Mouse (Mus musculus): ENCODE results near the gene Cs. TPM values are rescaled to one million over a fixed set of nuclear protein-coding genes. Genes with fewer than 3 reads are reported as not detected.

Gene Cs
- polyA plus RNA-seq, 1 experiment from 2014 or later: 211 TPM

DNA sequence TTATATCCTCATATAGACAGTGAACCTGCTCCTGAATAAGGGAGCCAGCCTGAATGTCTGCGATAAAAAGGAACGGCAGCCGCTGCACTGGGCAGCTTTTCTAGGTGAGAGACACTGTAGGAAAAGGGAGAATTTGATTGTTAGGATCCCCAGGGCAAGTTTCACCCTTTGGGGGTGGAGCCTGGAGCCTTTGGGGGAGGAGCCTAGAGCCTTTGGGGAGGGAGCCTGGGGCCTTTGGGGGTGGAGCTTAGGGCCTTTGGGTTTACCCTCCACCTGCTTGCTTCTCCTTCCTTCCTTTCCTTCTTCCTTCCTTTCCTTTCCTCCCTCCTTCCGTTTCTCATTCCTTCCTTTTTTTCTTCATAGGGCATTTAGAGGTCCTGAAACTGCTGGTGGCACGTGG lies 43.0 kb downstream of the Cs start:
- 91% methylated on average over 5 of the region's 5 CpGs for WGBS
- TF ChIP-seq CTCF (IDR thresholded peaks at IDR 0.05; ENCODE audit: low read depth): no peak
- Histone ChIP-seq H3K9me3 (ENCODE audit: low read depth, low read length) (no peaks in the 10 kb centered on the region), H3K36me3 (ENCODE audit: insufficient read depth) (peaks cover 72% of the 10 kb centered on the region), H3K9ac (no peak overlapping the region), H3K27ac (ENCODE audit: low read depth) (no peak overlapping the region), H3K4me1 (ENCODE audit: insufficient read depth) (no peaks in the 10 kb centered on the region), H3K27me3 (ENCODE audit: insufficient read depth, low read length) (no peaks in the 10 kb centered on the region), H3K4me3 (ENCODE audit: low read depth, low read length) (no peak overlapping the region), H3K4me2 (no peak overlapping the region)
- no peak for ATAC-seq (ENCODE audit: insufficient read depth)
- peak; percentile 32 for DNase-seq

DNA sequence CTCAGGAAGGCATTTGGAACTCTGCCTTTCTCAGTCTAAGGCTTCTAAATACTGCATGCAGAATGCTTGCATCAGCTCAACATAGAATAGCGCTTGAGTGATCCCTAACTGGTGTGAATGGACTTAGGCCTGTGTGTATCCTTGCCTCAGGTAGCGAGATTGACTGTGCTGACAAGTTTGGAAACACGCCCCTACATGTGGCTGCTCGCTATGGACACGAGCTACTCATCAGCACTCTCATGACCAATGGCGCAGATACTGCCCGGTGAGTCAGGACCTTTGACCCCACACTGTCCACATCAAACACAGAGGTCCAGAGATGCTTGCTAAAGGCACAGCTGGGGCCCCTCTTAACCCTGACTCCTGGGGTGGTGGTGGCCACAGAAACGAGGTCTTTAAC lies 44.9 kb downstream of the Cs start:
- no peak for TF ChIP-seq CTCF (IDR thresholded peaks at IDR 0.05; ENCODE audit: low read depth)
- WGBS: 78% methylated on average over 8 of the region's 8 CpGs
- H3K27me3 ChIP-seq (ENCODE audit: insufficient read depth, low read length): no peaks in the 10 kb centered on the region
- no peaks in the 10 kb centered on the region for H3K9me3 ChIP-seq (ENCODE audit: low read depth, low read length)
- DNase-seq (no peak), ATAC-seq (ENCODE audit: insufficient read depth) (no peak)
- no peak overlapping the region for H3K9ac ChIP-seq
- no peak overlapping the region for H3K4me2 ChIP-seq
- H3K4me1 ChIP-seq (ENCODE audit: insufficient read depth): no peaks in the 10 kb centered on the region
- peaks cover 91% of the 10 kb centered on the region for H3K36me3 ChIP-seq (ENCODE audit: insufficient read depth)
- H3K27ac ChIP-seq (ENCODE audit: low read depth): no peak overlapping the region
- no peak overlapping the region for H3K4me3 ChIP-seq (ENCODE audit: low read depth, low read length)

DNA sequence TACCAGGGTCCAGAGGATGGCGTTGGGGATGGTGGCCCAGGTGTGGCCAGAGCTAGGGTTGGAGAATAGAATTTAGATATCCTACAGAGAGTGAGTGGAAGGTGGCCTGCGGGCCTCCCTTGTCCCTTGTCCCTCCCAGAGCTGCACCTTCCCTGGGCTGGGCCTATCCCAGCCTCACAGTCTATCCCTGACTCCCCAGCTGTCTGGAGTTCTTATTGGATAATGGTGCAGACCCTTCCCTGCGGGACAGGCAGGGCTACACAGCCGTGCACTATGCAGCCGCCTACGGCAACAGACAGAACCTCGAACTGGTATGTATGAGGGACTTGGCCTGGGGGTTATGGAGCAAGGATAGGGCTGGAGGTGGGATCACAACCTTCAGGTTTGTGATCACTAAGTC lies 48.4 kb downstream of the Cs start:
- no peak for TF ChIP-seq CTCF (IDR thresholded peaks at IDR 0.05; ENCODE audit: low read depth)
- H3K36me3 ChIP-seq (ENCODE audit: insufficient read depth): peaks cover 98% of the 10 kb centered on the region
- no peak overlapping the region for H3K4me2 ChIP-seq
- no peak overlapping the region for H3K27ac ChIP-seq (ENCODE audit: low read depth)
- H3K9ac ChIP-seq: no peak overlapping the region
- 82% methylated on average over 7 of the region's 7 CpGs for WGBS
- H3K9me3 ChIP-seq (ENCODE audit: low read depth, low read length): no peaks in the 10 kb centered on the region
- no peak overlapping the region for H3K4me3 ChIP-seq (ENCODE audit: low read depth, low read length)
- ATAC-seq (ENCODE audit: insufficient read depth) (peak; percentile 37), DNase-seq (no peak)
- H3K27me3 ChIP-seq (ENCODE audit: insufficient read depth, low read length): no peaks in the 10 kb centered on the region
- H3K4me1 ChIP-seq (ENCODE audit: insufficient read depth): no peaks in the 10 kb centered on the region

DNA sequence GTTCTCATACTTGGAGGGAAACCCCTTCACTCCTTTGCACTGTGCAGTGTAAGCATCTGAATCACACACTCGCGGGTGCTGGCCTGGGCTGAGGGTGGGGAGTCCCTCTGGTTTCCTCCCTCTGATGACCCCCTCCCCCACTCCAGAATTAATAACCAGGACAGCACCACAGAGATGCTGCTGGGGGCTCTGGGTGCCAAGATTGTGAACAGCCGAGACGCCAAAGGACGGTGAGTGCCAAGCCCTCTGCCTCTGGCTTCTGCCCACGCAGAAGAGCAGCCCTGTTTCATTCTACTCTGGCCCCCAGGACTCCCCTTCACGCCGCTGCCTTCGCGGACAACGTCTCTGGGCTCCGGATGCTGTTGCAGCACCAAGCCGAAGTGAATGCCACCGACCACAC lies 51.4 kb downstream of the Cs start:
- ATAC-seq (ENCODE audit: insufficient read depth): no peak
- WGBS: 89% methylated on average over 14 of the region's 14 CpGs
- Histone ChIP-seq H3K9ac (no peak overlapping the region), H3K27me3 (ENCODE audit: insufficient read depth, low read length) (no peaks in the 10 kb centered on the region), H3K9me3 (ENCODE audit: low read depth, low read length) (no peaks in the 10 kb centered on the region), H3K36me3 (ENCODE audit: insufficient read depth) (peaks cover 100% of the 10 kb centered on the region), H3K27ac (ENCODE audit: low read depth) (no peak overlapping the region), H3K4me3 (ENCODE audit: low read depth, low read length) (no peak overlapping the region), H3K4me2 (no peak overlapping the region), H3K4me1 (ENCODE audit: insufficient read depth) (no peaks in the 10 kb centered on the region)
- no peak for TF ChIP-seq CTCF (IDR thresholded peaks at IDR 0.05; ENCODE audit: low read depth)
- DNase-seq: no peak

DNA sequence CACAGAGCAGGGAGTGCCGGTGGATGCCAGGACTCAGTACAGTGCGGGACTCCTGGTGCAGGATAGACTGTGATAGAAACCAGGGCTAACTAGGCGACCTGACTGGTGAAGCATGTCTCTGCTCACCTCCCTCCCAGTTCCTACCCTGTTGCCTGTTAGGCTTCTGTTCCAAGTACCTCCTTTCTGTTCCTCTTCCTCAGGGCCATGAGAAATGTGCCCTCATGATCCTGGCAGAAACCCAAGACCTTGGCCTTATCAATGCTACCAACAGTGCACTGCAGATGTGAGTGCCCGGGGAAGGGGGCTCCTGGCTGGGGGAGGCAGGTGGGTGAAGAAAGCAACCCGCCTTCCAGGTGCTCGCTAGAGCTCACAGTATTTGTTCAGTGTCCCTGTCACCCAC lies 52.0 kb downstream of the Cs start:
- Histone ChIP-seq H3K4me2 (no peak overlapping the region), H3K4me1 (ENCODE audit: insufficient read depth) (no peaks in the 10 kb centered on the region), H3K27ac (ENCODE audit: low read depth) (no peak overlapping the region), H3K9me3 (ENCODE audit: low read depth, low read length) (no peaks in the 10 kb centered on the region), H3K36me3 (ENCODE audit: insufficient read depth) (peaks cover 100% of the 10 kb centered on the region), H3K27me3 (ENCODE audit: insufficient read depth, low read length) (no peaks in the 10 kb centered on the region), H3K4me3 (ENCODE audit: low read depth, low read length) (no peak overlapping the region), H3K9ac (no peak overlapping the region)
- 77% methylated on average over 6 of the region's 6 CpGs for WGBS
- ATAC-seq (ENCODE audit: insufficient read depth) (no peak), DNase-seq (no peak)
- no peak for TF ChIP-seq CTCF (IDR thresholded peaks at IDR 0.05; ENCODE audit: low read depth)

DNA sequence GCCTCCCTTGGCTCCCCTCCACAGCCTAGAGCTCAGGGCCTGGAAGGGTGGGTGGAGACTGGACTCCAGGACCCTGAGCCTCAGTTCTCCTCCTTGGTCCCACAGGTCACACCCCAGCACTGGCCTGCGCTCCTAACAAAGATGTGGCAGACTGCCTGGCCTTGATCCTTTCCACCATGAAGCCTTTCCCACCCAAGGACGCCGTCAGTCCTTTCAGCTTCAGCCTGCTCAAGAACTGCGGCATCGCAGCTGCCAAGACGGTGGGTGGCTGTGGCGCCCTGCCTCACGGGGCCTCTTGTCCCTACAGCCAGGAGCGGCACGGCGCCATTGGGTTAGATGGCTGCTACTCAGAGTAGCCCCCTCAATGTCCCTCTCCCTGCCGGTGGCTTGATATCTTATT lies 52.8 kb downstream of the Cs start:
- Histone ChIP-seq H3K27ac (ENCODE audit: low read depth) (no peak overlapping the region), H3K9ac (no peak overlapping the region), H3K4me2 (no peak overlapping the region), H3K4me3 (ENCODE audit: low read depth, low read length) (no peak overlapping the region), H3K36me3 (ENCODE audit: insufficient read depth) (peaks cover 99% of the 10 kb centered on the region), H3K27me3 (ENCODE audit: insufficient read depth, low read length) (no peaks in the 10 kb centered on the region), H3K9me3 (ENCODE audit: low read depth, low read length) (no peaks in the 10 kb centered on the region), H3K4me1 (ENCODE audit: insufficient read depth) (no peaks in the 10 kb centered on the region)
- 84% methylated on average over 12 of the region's 12 CpGs for WGBS
- ATAC-seq (ENCODE audit: insufficient read depth) (no peak), DNase-seq (no peak)
- TF ChIP-seq CTCF (IDR thresholded peaks at IDR 0.05; ENCODE audit: low read depth): no peak

DNA sequence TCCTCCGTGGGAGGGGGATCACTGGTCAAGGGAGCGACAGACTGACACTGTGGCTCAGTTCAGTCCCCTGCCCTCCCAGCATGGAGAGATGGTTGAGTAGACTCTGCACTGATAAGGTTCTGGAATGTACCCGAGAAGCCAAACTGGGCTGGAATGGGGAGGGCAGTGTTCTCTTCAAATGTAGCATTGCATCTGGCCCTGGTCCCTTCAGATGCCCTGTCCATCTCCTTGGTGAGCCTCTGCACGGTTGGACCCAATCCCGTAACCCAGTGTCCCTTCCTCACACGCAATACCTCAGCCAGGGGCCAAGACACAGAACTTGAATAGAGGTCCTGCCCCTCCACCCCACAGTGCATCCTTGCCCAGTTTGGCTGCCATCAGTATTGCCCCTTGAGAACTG lies 54.3 kb downstream of the Cs start:
- DNase-seq (no peak), ATAC-seq (ENCODE audit: insufficient read depth) (no peak)
- Histone ChIP-seq H3K4me2 (no peak overlapping the region), H3K9me3 (ENCODE audit: low read depth, low read length) (no peaks in the 10 kb centered on the region), H3K27ac (ENCODE audit: low read depth) (no peak overlapping the region), H3K9ac (no peak overlapping the region), H3K36me3 (ENCODE audit: insufficient read depth) (peaks cover 97% of the 10 kb centered on the region), H3K4me1 (ENCODE audit: insufficient read depth) (no peaks in the 10 kb centered on the region), H3K27me3 (ENCODE audit: insufficient read depth, low read length) (no peaks in the 10 kb centered on the region), H3K4me3 (ENCODE audit: low read depth, low read length) (no peak overlapping the region)
- WGBS: 71% methylated on average over 6 of the region's 6 CpGs
- TF ChIP-seq CTCF (IDR thresholded peaks at IDR 0.05; ENCODE audit: low read depth): no peak

DNA sequence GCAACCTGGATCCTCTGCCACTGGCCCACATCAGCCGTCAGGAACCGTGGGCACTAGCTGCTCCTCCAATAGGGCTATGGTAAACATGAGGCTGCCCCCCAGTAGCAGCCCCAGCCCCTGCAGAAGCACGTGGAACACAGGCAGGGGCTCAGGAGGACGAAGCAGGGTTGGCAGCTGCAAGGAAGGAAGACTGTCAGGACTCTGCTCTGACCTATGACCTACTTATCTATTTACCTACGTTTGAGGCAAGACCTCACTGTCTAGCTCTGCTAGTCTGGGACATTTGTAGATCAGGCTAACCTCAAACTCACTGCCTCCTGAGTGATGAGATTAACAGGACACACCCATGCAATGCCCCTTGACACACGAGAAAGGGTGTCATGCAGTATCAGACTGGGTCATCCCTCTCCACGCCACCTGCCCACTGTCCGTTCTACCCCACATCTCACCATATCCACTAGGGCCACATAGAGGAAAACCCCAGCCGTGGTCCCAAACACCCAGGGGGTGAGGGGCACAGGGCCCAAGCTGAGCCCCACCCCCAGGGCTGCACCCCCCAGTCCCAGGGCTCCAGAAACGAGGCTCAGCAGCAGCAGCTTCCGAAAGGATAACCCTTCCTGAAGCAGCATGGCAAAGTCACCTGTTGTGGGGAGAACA lies 58.6 kb downstream of the Cs start:
- Histone ChIP-seq H3K4me1 (ENCODE audit: insufficient read depth) (no peaks in the 10 kb centered on the region), H3K27me3 (ENCODE audit: insufficient read depth, low read length) (no peaks in the 10 kb centered on the region), H3K9me3 (ENCODE audit: low read depth, low read length) (no peaks in the 10 kb centered on the region), H3K27ac (ENCODE audit: low read depth) (no peak overlapping the region), H3K4me2 (no peak overlapping the region), H3K9ac (no peak overlapping the region), H3K4me3 (ENCODE audit: low read depth, low read length) (no peak overlapping the region), H3K36me3 (ENCODE audit: insufficient read depth) (peaks cover 59% of the 10 kb centered on the region)
- no peak for TF ChIP-seq CTCF (IDR thresholded peaks at IDR 0.05; ENCODE audit: low read depth)
- WGBS: 49% methylated on average over 11 of the region's 11 CpGs
- no peak for ATAC-seq (ENCODE audit: insufficient read depth)
- no peak for DNase-seq
